Mouse (Mus musculus) large intestine, adult 2 months (tissue): ENCODE measurements around the gene Smim17. TPM values are rescaled to one million over a fixed set of nuclear protein-coding genes. Genes with fewer than 3 reads are reported as not detected.
"Not testable (repeated sequence)": the region's sequence is repeated elsewhere in the genome, so short reads cannot be mapped to it uniquely, and the experiment has no call there.

ENCODE experiments used
- DNase-seq: peaks from one replicate; pipeline ENCODE4 v3.0.0-alpha.2; 2012; ENCODE audit warnings: low read depth, low spot score
- WGBS: fragments of 180-500 bp; shearing (Covaris S2); methylation state at CpG from one replicate; pipeline ENCODE4 v1.1.7; 2018; 5-methylcytosine and 5-hydroxymethylcytosine counted together
- polyA plus RNA-seq: library from polyadenylated mRNA; depleted of rRNA; stranded (reverse); fragments of >200 nt; gene quantifications from 2 replicates; pipeline ENCODE4 v1.2.3, GENCODE M21; 2012; rRNA removed

The Smim17 gene
- polyA plus RNA-seq, 1 experiment = not detected

DNA sequence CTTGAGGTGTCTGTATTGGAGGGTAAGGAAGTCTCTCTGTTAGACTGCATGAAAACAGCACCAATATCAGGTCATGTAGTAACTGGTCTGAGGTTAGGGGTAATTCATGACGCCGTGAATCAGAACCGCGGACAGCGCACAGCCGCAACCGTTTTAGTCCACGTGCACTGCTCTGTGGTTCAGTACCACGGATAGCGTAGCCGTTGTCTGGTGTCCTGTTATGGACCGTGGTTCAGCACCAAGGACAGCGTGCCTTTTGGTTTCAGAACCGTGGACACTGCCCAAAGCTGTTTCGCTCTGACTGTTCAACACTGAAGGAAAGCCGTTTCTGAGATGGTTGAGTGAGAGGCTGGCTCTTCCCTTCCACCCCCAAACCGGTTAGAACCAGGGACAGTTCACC is 11.5 kb downstream of the Smim17 start, which contains the start of gene Gm20715:
Gm20715 (plus strand) TSS at position 235 of the 400 bp plus-strand sequence.
- DNase-seq = peak; percentile 66
- WGBS = 2% methylated on average over 17 of the region's 17 CpGs

DNA sequence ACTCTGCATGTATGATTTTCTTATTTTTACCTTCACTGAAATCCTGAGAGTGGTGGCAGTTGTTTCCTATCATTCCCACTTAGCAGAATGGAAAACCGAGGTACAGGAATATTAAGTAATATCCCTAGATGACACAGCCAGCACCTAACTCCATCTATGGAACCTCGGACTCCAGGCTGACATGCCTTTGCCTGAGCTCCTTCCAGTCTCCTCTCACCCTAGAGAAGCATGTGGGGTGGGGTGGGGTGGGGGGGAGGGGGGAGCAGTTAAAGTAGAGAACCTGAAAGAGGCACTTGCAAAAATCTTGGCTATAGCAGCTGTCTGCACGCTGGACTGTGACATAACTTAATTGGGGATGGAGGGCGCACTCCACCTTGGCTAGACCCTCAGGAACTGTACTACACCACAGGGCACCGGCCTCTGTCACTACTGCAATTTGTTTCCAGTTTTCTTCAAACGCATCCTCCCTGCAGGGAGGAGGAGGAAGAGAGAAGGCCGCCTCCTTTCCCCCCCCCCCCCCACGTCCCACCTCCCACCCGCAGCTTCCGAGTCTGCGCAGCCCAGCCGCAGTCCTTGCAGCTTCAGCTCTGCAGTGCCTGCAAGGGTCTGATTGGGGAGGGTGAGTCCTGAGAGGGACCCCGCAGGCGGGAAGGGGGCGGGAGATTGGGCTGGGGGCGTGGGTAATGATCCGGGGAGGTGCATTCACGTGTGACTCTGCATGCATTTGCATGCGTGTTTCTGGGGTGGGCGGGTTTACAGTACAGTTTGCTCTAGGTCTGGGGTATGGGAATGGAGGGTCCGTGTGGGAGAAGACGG is 16.3 kb downstream of the Smim17 start:
- WGBS = 11% methylated on average over 21 of the region's 22 CpGs
- no peak for DNase-seq

DNA sequence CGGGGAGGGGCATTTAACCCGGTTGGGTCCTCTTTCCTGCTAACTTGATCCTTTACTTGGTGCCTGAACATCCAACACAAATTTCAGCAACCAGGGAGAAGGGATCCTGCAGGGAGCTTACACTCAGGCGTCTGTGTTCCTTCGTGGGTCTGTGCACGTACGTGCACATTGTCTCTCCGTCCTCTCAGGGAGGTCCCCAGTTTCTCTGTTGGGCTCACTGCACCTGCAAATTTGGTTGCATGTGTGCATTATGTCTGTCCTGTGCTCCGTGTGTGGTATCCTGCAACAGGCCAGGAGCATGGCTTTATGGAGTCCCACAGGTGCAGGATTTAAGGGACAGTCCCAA is 16.9 kb downstream of the Smim17 start:
- WGBS = 18% methylated on average over 8 of the region's 8 CpGs
- DNase-seq = no peak

DNA sequence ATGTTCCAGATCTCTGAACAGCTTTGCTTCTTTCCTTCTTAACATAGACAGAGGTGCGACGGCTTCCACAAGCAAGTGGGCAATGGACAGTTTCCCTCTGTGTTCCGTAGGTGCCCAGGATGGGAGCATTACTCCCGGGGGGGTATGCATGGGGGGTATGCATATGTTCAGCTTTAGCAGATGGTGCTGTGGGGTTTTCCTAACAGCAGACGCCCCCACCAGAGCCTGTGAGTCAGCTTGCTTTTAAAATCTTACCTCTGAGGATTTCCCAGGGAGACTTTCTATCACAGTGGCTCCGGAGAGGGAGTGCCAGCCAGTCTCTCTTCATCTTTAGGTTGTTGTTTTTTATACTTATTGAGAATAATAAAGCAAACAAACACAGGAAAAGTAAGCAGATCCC is 21.4 kb downstream of the Smim17 start:
- DNase-seq = no peak
- WGBS = 67% methylated on average over 6 of the region's 6 CpGs

DNA sequence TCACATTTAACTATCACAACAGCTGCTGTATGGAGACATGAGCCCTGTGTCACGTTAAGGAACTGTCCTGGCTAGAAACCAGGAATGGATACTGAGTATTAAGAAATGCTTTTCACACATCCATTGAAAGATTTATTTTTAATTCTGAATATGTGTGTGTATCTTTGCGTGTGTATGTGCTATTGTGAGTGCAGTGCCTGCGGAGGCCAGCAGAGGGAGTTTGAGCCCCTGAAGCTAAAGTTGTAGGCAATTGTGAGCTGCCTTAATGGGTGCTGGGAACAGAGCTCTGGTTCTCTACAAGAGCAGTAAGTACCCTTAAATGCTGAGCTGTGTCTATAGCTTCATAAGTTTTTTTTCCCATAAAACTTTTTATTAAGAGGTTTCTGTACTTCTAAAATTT is 30.9 kb downstream of the Smim17 start:
- WGBS = 84% methylated on average over 3 of the region's 3 CpGs

DNA sequence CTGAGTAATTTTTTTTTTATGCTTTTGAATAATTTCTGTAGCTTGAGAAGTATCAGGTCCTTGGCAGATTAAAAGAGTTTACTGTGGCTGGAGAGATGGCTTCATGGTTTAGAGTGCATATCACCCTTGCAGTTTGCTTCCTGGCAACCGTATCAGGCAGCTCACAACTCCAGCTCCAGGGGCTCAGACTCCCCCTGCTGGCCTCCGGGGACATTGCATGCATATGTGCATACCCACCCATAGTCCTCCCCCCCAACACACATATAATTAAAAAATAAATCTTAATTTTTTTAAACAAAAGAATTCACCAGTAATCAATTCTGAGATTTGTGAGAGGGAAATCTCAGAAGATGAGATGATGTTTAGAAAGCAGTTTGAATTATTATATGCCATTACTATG is 31.8 kb downstream of the Smim17 start:
- DNase-seq = no peak
- 32% methylated on average over 2 of the region's 2 CpGs for WGBS

More for the DNA sequence above, 30.9 kb downstream of the Smim17 start:
- no peak for DNase-seq

DNA sequence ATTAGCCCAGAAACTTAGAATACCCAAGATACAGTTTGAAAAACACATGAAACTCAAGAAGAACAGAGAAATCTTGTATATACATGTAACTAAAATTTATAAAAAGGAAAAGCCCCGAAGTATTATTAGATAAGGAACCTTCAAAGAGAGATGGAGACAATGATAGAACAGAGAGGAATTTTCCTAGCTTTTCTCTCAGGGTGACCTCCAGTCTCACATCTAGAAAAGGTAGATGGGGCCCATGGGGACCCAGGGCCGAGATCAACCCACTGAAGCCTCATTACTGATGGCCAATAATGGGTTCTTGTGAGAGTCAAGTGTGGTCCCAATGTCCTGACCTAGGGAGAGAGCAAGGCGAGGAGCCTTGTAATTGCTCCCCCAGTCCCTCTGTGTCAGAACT is 39.9 kb downstream of the Smim17 start, which contains the start of gene Olfr1344:
Olfr1344 (plus strand) TSS at position 301 of the 400 bp plus-strand sequence.
- no peak for DNase-seq
- WGBS = 64% methylated on average over 3 of the region's 3 CpGs

DNA sequence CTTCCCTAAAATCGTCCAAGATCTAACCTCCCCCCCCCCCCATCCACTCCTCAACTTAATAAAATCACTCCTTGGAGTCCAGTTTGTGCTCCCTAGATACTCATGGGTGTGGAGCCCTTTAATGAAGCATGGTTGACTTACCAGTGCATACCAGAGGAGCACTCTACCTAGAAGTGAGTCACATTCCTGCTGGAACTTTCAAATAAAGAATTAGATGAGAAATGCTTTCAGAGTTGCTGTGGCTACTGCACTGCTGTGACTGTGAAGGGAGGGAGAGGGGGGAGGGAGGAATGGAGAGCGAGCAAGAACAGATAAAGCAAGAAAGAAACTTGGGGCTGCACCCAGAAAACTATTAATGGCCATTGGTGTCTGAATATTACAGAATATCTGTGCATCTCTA is 42.7 kb downstream of the Smim17 start:
- no peak for DNase-seq
- WGBS = 48% methylated on average over 2 of the region's 2 CpGs

DNA sequence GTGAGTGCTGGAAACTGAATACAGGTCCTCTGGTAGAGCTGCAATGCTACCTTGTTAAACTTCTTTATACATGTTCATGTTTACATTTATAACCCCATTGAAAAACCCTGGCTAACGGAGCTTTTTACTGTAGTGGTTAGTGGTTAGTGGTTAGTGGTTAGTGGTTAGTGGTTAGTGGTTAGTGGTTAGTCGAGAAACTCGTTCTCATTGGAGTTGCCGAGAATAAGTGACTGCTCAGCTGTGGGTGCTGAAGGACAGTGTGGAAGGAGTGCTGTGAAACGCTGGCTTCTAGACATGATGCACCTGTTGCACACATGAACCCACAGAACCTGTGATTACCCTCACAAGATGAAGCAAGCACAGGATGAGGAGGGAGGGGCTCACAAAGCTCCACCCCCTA is 49.3 kb downstream of the Smim17 start:
- DNase-seq = no peak
- WGBS = 84% methylated on average over 5 of the region's 5 CpGs

DNA sequence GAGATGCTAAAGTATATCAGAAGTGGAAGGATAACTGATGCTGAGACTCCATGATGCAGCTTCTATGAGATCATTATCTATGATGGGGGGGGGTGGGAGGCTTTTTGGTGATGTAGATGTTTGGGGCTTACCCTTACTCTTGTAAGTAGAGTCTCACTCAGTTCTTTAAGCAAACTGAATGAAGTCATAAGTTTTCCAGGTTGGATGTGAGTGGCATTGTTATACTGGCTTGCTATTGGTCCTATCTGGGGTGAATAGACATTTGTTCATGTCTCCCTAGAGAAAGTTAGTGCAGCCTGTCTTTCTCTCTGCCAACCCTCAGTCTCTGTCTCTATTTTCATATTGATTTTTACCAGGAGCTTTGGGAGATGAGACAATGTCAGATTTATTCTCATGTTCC is 57.4 kb downstream of the Smim17 start, which contains the start of gene Olfr1336:
Olfr1336 (plus strand) TSS at position 301 of the 400 bp plus-strand sequence.
- DNase-seq = no peak

DNA sequence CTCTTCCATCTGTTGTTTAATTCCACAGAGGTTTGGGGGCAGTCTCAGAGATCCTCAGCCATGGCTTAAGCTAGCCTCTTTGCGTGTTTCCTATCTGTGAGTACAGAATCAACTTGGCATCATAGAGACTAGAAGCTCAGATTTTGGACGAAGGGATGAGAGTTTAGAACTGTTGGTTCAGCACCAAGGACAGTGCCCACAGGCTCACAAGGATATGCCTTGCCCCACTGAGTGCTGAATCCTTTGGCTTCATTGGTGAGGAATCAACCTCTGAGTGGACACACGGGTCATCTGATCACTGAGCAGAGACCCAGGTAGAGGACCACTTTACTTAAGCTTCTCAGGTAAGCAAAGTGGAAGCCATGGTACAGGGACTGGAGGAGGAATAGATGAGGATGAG is 57.9 kb downstream of the Smim17 start:
- WGBS = 39% methylated on average over 3 of the region's 3 CpGs
- DNase-seq = no peak

DNA sequence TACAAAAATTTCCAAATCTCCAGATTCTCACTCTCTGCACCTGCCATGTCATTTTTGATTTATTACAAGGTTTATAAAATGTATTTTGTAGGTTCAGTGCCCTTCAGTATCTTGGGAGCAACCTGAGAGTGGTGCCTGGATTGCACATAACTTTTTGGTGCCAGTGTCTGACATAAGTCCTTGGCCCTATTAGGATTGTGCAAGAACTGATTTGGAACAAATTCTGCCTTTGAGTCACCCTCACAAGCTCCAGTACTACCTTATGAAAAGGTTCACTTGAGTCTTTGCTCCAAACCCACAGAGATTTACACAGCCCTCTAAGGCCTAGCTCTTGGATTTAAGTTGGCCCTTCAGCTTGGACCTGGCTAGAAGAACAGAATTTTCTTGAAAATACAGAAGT is 68.4 kb downstream of the Smim17 start, which contains the start of gene Olfr1346:
Olfr1346 (plus strand) TSS at position 151 of the 400 bp plus-strand sequence.
- no peak for DNase-seq

DNA sequence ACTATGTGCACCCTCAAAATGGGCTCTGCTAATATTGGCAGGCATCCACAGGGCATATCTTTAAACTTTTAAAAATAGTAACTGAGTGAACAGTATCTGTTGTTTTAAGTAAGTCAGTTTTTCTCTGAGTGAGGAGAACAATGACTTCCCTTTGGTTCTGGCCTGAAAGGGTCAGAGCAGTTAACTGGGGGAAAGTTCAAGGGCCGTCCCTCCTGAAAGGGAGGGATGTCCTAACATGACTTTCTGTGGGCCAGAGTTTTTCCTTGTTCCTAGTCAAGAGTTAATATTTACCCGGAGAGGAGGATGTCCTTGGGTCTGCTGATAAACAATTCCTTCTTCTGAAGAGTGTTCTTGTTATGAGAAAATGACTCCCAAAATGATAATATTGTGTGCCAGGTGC is 79.1 kb downstream of the Smim17 start:
- WGBS = 42% methylated on average over 2 of the region's 2 CpGs
- not testable (repeated sequence) for DNase-seq

Other genes starting within 250 kb of the Smim17 start
- 33.6 and 45.2 TPM in 2 replicates for gene Zfp787, start 242.7 kb upstream of the Smim17 start, polyA plus RNA-seq
- gene Zfp444, start 226.5 kb upstream of the Smim17 start, polyA plus RNA-seq = 15.1 and 17.8 TPM in 2 replicates
- 0.15 TPM in 1 of 2 replicates, not detected in the other for gene Galp, start 201.6 kb upstream of the Smim17 start, polyA plus RNA-seq
- not detected in 2 replicates for gene Zscan5b, start 176.4 kb upstream of the Smim17 start, polyA plus RNA-seq
- 0.31 and 0.45 TPM in 2 replicates for gene Epp13, start 146.0 kb upstream of the Smim17 start, polyA plus RNA-seq
- 0.19 and 0.31 TPM in 2 replicates for gene Zfp667, start 112.1 kb upstream of the Smim17 start, polyA plus RNA-seq
- 0.09 and 0.12 TPM in 2 replicates for gene Zfp583, start 67.4 kb upstream of the Smim17 start, polyA plus RNA-seq
- gene Gm3854, start 55.0 kb upstream of the Smim17 start, polyA plus RNA-seq = 0.07 TPM in 1 of 2 replicates, not detected in the other
- 0.10 and 0.23 TPM in 2 replicates for gene Zfp78, start 35.4 kb upstream of the Smim17 start, polyA plus RNA-seq
- gene Zfp28, start 15.4 kb upstream of the Smim17 start, polyA plus RNA-seq = 0.60 and 0.86 TPM in 2 replicates
- not detected in 2 replicates for gene Gm20715, start 11.6 kb downstream of the Smim17 start, polyA plus RNA-seq
- gene Olfr1344, start 40.0 kb downstream of the Smim17 start, polyA plus RNA-seq = not detected in 2 replicates
- gene Olfr1336, start 57.5 kb downstream of the Smim17 start, polyA plus RNA-seq = not detected in 2 replicates
- not detected in 2 replicates for gene Olfr1346, start 68.4 kb downstream of the Smim17 start, polyA plus RNA-seq
- gene Olfr5, start 88.2 kb downstream of the Smim17 start, polyA plus RNA-seq = not detected in 2 replicates
- gene Olfr1347, start 101.0 kb downstream of the Smim17 start, polyA plus RNA-seq = not detected in 2 replicates
- gene Olfr1348, start 110.0 kb downstream of the Smim17 start, polyA plus RNA-seq = not detected in 2 replicates
- gene Olfr1349, start 124.2 kb downstream of the Smim17 start, polyA plus RNA-seq = not detected in 2 replicates
- not detected in 2 replicates for gene Olfr1350, start 166.1 kb downstream of the Smim17 start, polyA plus RNA-seq